Mouse (Mus musculus) c-Kit-negative CD71-positive TER-119-positive erythroid progenitor cells, embryonic 14.5 days (primary cell): ENCODE measurements around the gene C77080.

Experiments used
- DNase-seq: peaks from one replicate; pipeline ENCODE4 v3.0.0-alpha.2; 2013; ENCODE audit warnings: low read depth, low spot score

C77080 gene

GRCm38 (mm10) chr4:129266821-129267220 lies 5.6 kb upstream of the C77080 start:
- DNase-seq = no peak

- no peak for DNase-seq
Observed at GRCm38 (mm10) chr4:129266191-129266590, 5.0 kb upstream of the C77080 start.

GRCm38 (mm10) chr4:129263225-129264021 lies 2.2 kb upstream of the C77080 start:
- DNase-seq = peak; percentile 63

- DNase-seq = no peak
Observed at GRCm38 (mm10) chr4:129260678-129261077, 526 bp downstream of the C77080 start.

- DNase-seq = no peak
Observed at GRCm38 (mm10) chr4:129259101-129259500, 2.1 kb downstream of the C77080 start.

- DNase-seq = no peak
Observed at GRCm38 (mm10) chr4:129256450-129257380, 4.5 kb downstream of the C77080 start.

GRCm38 (mm10) chr4:129254571-129254970 lies 6.6 kb downstream of the C77080 start:
- DNase-seq = no peak

GRCm38 (mm10) chr4:129252492-129252891 lies 8.7 kb downstream of the C77080 start:
- no peak for DNase-seq

- no peak for DNase-seq
Observed at GRCm38 (mm10) chr4:129251482-129252125, 9.6 kb downstream of the C77080 start.

- DNase-seq = no peak
Observed at GRCm38 (mm10) chr4:129250759-129251481, 10.3 kb downstream of the C77080 start.

GRCm38 (mm10) chr4:129249288-129249687 lies 11.9 kb downstream of the C77080 start:
- DNase-seq = no peak

- no peak for DNase-seq
Observed at GRCm38 (mm10) chr4:129248243-129248767, 12.9 kb downstream of the C77080 start.

GRCm38 (mm10) chr4:129247381-129248242 lies 13.6 kb downstream of the C77080 start:
- no peak for DNase-seq

GRCm38 (mm10) chr4:129246360-129247301 lies 14.6 kb downstream of the C77080 start:
- DNase-seq = no peak

GRCm38 (mm10) chr4:129244802-129245201 lies 16.4 kb downstream of the C77080 start:
- DNase-seq = no peak

- no peak for DNase-seq
Observed at GRCm38 (mm10) chr4:129242761-129243160, 18.4 kb downstream of the C77080 start.

GRCm38 (mm10) chr4:129242327-129242726 lies 18.9 kb downstream of the C77080 start:
- DNase-seq = no peak

GRCm38 (mm10) chr4:129241898-129242297 lies 19.3 kb downstream of the C77080 start:
- DNase-seq = no peak

- peak; percentile 44 for DNase-seq
Observed at GRCm38 (mm10) chr4:129239075-129239474, 22.1 kb downstream of the C77080 start.
